In genomic region chr5:130196307-130196706, GRCm38 (mm10) we compare ENCODE assay signal across 19 mouse cellular contexts. TPM values are rescaled to one million over a fixed set of nuclear protein-coding genes. Genes with fewer than 3 reads are reported as not detected.
DNase-seq lines count a peak whose midpoint lies in the region; ATAC-seq lines count a peak whose summit lies in the region.
"Had no signal": no experiment of that assay in that cellular context is flagged by ENCODE, and none has a peak within 500 bp of the region (broad histone marks: within the 10 kb centered on the region; RNA-seq: fewer than 3 reads in every experiment).

No protein-coding gene starts in this region.

- no peak overlapping the region for H3K4me2 ChIP-seq in liver, embryonic 11.5 days
- H3K4me2 ChIP-seq in liver, embryonic 12.5 days, result no peak overlapping the region
- H3K4me2 ChIP-seq in intestine, embryonic 16.5 days (ENCODE audit: low read depth, low read length), result no peak overlapping the region
- H3K4me2 ChIP-seq: embryonic facial prominence, embryonic 12.5 days; heart, embryonic 15.5 days; limb, embryonic 12.5 days; neural tube, embryonic 13.5 days had no signal

- 93% methylated on average over 1 of the region's 1 CpGs for WGBS in liver, embryonic 11.5 days
- 80% methylated on average over 1 of the region's 1 CpGs for WGBS in liver, embryonic 12.5 days (ENCODE audit: insufficient replicate concordance)
- WGBS in intestine, embryonic 16.5 days, result 92% methylated on average over 1 of the region's 1 CpGs

- H3K27ac ChIP-seq in liver, embryonic 11.5 days (ENCODE audit: low read depth, low read length), result no peak overlapping the region
- no peak overlapping the region for H3K27ac ChIP-seq in liver, embryonic 12.5 days
- H3K27ac ChIP-seq in intestine, embryonic 16.5 days (ENCODE audit: low read length), result no peak overlapping the region
- H3K27ac ChIP-seq: embryonic facial prominence, embryonic 12.5 days; heart, embryonic 15.5 days; limb, embryonic 12.5 days; macrophage; neural tube, embryonic 13.5 days had no signal

- H3K36me3 ChIP-seq in liver, embryonic 11.5 days (ENCODE audit: control insufficient read depth, insufficient read depth, low read length), result peaks cover 27% of the 10 kb centered on the region
- H3K36me3 ChIP-seq in liver, embryonic 12.5 days, result peaks cover 95% of the 10 kb centered on the region
- H3K36me3 ChIP-seq in intestine, embryonic 16.5 days (ENCODE audit: control insufficient read depth, insufficient read depth, low read length), result no peaks in the 10 kb centered on the region; the same call in none of the 2 replicates

- no peak overlapping the region for H3K9ac ChIP-seq in liver, embryonic 11.5 days (ENCODE audit: low read depth, low read length)
- H3K9ac ChIP-seq in liver, embryonic 12.5 days, result no peak overlapping the region
- H3K9ac ChIP-seq in intestine, embryonic 16.5 days (ENCODE audit: low read depth, low read length), result no peak overlapping the region
- H3K9ac ChIP-seq: embryonic facial prominence, embryonic 12.5 days; heart, embryonic 15.5 days; limb, embryonic 12.5 days; neural tube, embryonic 13.5 days had no signal

- H3K27me3 ChIP-seq in liver, embryonic 11.5 days (replicated peaks; ENCODE audit: control insufficient read depth, insufficient read depth, low read length), result no peaks in the 10 kb centered on the region
- H3K27me3 ChIP-seq in liver, embryonic 12.5 days (replicated peaks), result no peaks in the 10 kb centered on the region
- H3K27me3 ChIP-seq in intestine, embryonic 16.5 days (replicated peaks; ENCODE audit: control insufficient read depth, insufficient read depth, low read length), result no peaks in the 10 kb centered on the region
- H3K27me3 ChIP-seq: embryonic facial prominence, embryonic 12.5 days; heart, embryonic 15.5 days; limb, embryonic 12.5 days; neural tube, embryonic 13.5 days; Patski had no signal

- intact Hi-C loops in gastrocnemius, postnatal 36 days (cut with DNase I), result no loop called here

- peak; percentile 15 for DNase-seq in gastrocnemius, postnatal 25 days
- no peak for DNase-seq in gastrocnemius, postnatal 36 days
- DNase-seq in liver, embryonic 11.5 days (ENCODE audit: low spot score), result no peak
- DNase-seq in spleen, postnatal 14 days (ENCODE audit: low spot score in 2 of 2), result no peak
- DNase-seq: cerebellum, adult 11 months; cerebellum, postnatal 36 days; lung, adult 2 months; thymus, adult 2 months had no signal

- H3K4me1 ChIP-seq in liver, embryonic 11.5 days (replicated peaks; ENCODE audit: control insufficient read depth, insufficient read depth, low read length), result no peaks in the 10 kb centered on the region
- H3K4me1 ChIP-seq in liver, embryonic 12.5 days, result peaks cover 15% of the 10 kb centered on the region
- 0 out of 2 replicates have a peak, but pooled peaks cover 2% of the 10 kb centered on the region for H3K4me1 ChIP-seq in intestine, embryonic 16.5 days (ENCODE audit: control insufficient read depth, insufficient read depth, low read length)
- H3K4me1 ChIP-seq: limb, embryonic 12.5 days; neural tube, embryonic 13.5 days had no signal

- no peak overlapping the region for H3K4me3 ChIP-seq in liver, embryonic 11.5 days (ENCODE audit: low read depth, low read length)
- no peak overlapping the region for H3K4me3 ChIP-seq in liver, embryonic 12.5 days
- H3K4me3 ChIP-seq in intestine, embryonic 16.5 days (ENCODE audit: low read length), result no peak overlapping the region
- H3K4me3 ChIP-seq: embryonic facial prominence, embryonic 12.5 days; heart, embryonic 15.5 days; limb, embryonic 12.5 days; neural tube, embryonic 13.5 days had no signal

- no peaks in the 10 kb centered on the region for H3K9me3 ChIP-seq in liver, embryonic 11.5 days (ENCODE audit: control insufficient read depth, low read length)
- H3K9me3 ChIP-seq in liver, embryonic 12.5 days (replicated peaks), result no peaks in the 10 kb centered on the region
- H3K9me3 ChIP-seq in intestine, embryonic 16.5 days (ENCODE audit: control insufficient read depth, low read length), result no peaks in the 10 kb centered on the region
- H3K9me3 ChIP-seq: embryonic facial prominence, embryonic 12.5 days; heart, embryonic 15.5 days; limb, embryonic 12.5 days; neural tube, embryonic 13.5 days had no signal

- ATAC-seq in liver, embryonic 11.5 days (replicated peaks; ENCODE audit: low FRiP score), result 0 out of 2 replicates have a peak, but pooled peaks have one; percentile 39
- no peak for ATAC-seq in liver, embryonic 12.5 days
- peak; percentile 90 for ATAC-seq in CD4-positive, CD25-positive, alpha-beta regulatory T cell, adult 4 months
- peak; percentile 56 for ATAC-seq in megakaryocyte-erythroid progenitor cell, adult 5-6 weeks (replicated peaks; ENCODE audit: low FRiP score, low TSS enrichment, poor library complexity, severe bottlenecking)
- no peak for ATAC-seq in intestine, embryonic 16.5 days
- ATAC-seq: intestine, postnatal 0 days; Patski had no signal

RNA-seq across cellular contexts. Expression of gene Tmem248, which starts 20.6 kb away (rescaled TPM):
- 10 to 100 TPM; 36.0 to 40.1 TPM for total RNA-seq in gastrocnemius, postnatal 25 days (2021)
- 10 to 100 TPM; 30.9 to 43.7 TPM for total RNA-seq in gastrocnemius, postnatal 36 days (2021)
- polyA plus RNA-seq in liver, embryonic 11.5 days (2014; fragmentation: Nextera tagmentation; extraction: Ambion mirVana), result 43.3 and 49.0 TPM in 2 replicates
- polyA plus RNA-seq in liver, embryonic 12.5 days (2016; fragmentation: Nextera tagmentation; extraction: Ambion mirVana), result 45.4 and 46.4 TPM in 2 replicates
- 10 to 100 TPM; 10.7 to 15.0 TPM for polyA plus RNA-seq in CD4-positive, CD25-positive, alpha-beta regulatory T cell, adult 4 months (2017; shearing (Covaris generic))
- total RNA-seq in megakaryocyte-erythroid progenitor cell, adult 5-6 weeks (2014; fragmentation: Nextera tagmentation), result 42.5 and 48.7 TPM in 2 replicates
- 35.8 and 42.8 TPM in 2 replicates for total RNA-seq in megakaryocyte-erythroid progenitor cell, adult 5-6 weeks (2017)
- 27.3 and 28.6 TPM in 2 replicates for polyA plus RNA-seq in intestine, embryonic 16.5 days (2015; fragmentation: Nextera tagmentation; extraction: Ambion mirVana)

RNA-seq across cellular contexts. Expression of gene Rabgef1, which starts 24.7 kb away (rescaled TPM):
- 10 to 100 TPM; 71.7 to 81.0 TPM for total RNA-seq in gastrocnemius, postnatal 25 days (2021)
- total RNA-seq in gastrocnemius, postnatal 36 days (2021), result 10 to 100 TPM; 67.7 to 81.8 TPM
- 39.6 and 41.1 TPM in 2 replicates for polyA plus RNA-seq in liver, embryonic 11.5 days (2014; fragmentation: Nextera tagmentation; extraction: Ambion mirVana)
- polyA plus RNA-seq in liver, embryonic 12.5 days (2016; fragmentation: Nextera tagmentation; extraction: Ambion mirVana), result 31.9 and 34.5 TPM in 2 replicates
- 10 to 100 TPM; 32.1 to 43.4 TPM for polyA plus RNA-seq in CD4-positive, CD25-positive, alpha-beta regulatory T cell, adult 4 months (2017; shearing (Covaris generic))
- total RNA-seq in megakaryocyte-erythroid progenitor cell, adult 5-6 weeks (2014; fragmentation: Nextera tagmentation), result 45.4 and 46.7 TPM in 2 replicates
- 56.0 and 60.5 TPM in 2 replicates for total RNA-seq in megakaryocyte-erythroid progenitor cell, adult 5-6 weeks (2017)
- 26.1 and 26.8 TPM in 2 replicates for polyA plus RNA-seq in intestine, embryonic 16.5 days (2015; fragmentation: Nextera tagmentation; extraction: Ambion mirVana)

RNA-seq across cellular contexts. Expression of gene Kctd7, which starts 51.6 kb away (rescaled TPM):
- total RNA-seq in gastrocnemius, postnatal 25 days (2021), result 1 to 10 TPM; 2.8 to 3.9 TPM
- 1 to 10 TPM; 1.8 to 2.2 TPM for total RNA-seq in gastrocnemius, postnatal 36 days (2021)
- polyA plus RNA-seq in liver, embryonic 11.5 days (2014; fragmentation: Nextera tagmentation; extraction: Ambion mirVana), result 8.5 TPM in 2 replicates
- 7.8 and 8.0 TPM in 2 replicates for polyA plus RNA-seq in liver, embryonic 12.5 days (2016; fragmentation: Nextera tagmentation; extraction: Ambion mirVana)
- polyA plus RNA-seq in CD4-positive, CD25-positive, alpha-beta regulatory T cell, adult 4 months (2017; shearing (Covaris generic)), result 1 to 10 TPM; 2.2 to 2.8 TPM
- total RNA-seq in megakaryocyte-erythroid progenitor cell, adult 5-6 weeks (2014; fragmentation: Nextera tagmentation), result 5.0 and 12.8 TPM in 2 replicates
- total RNA-seq in megakaryocyte-erythroid progenitor cell, adult 5-6 weeks (2017), result 6.6 and 8.2 TPM in 2 replicates
- 3.7 and 4.1 TPM in 2 replicates for polyA plus RNA-seq in intestine, embryonic 16.5 days (2015; fragmentation: Nextera tagmentation; extraction: Ambion mirVana)

RNA-seq across cellular contexts. Expression of gene Sbds, which starts 59.0 kb away (rescaled TPM):
- 10 to 100 TPM; 25.5 to 25.6 TPM for total RNA-seq in gastrocnemius, postnatal 25 days (2021)
- total RNA-seq in gastrocnemius, postnatal 36 days (2021), result 10 to 100 TPM; 24.1 to 24.6 TPM
- polyA plus RNA-seq in liver, embryonic 11.5 days (2014; fragmentation: Nextera tagmentation; extraction: Ambion mirVana), result 80.5 and 83.7 TPM in 2 replicates
- 64.5 and 68.1 TPM in 2 replicates for polyA plus RNA-seq in liver, embryonic 12.5 days (2016; fragmentation: Nextera tagmentation; extraction: Ambion mirVana)
- polyA plus RNA-seq in CD4-positive, CD25-positive, alpha-beta regulatory T cell, adult 4 months (2017; shearing (Covaris generic)), result 100 to 1,000 TPM; 124 to 164 TPM
- 65.5 and 66.6 TPM in 2 replicates for total RNA-seq in megakaryocyte-erythroid progenitor cell, adult 5-6 weeks (2014; fragmentation: Nextera tagmentation)
- total RNA-seq in megakaryocyte-erythroid progenitor cell, adult 5-6 weeks (2017), result 75.7 and 125 TPM in 2 replicates
- 78.1 and 83.6 TPM in 2 replicates for polyA plus RNA-seq in intestine, embryonic 16.5 days (2015; fragmentation: Nextera tagmentation; extraction: Ambion mirVana)

RNA-seq across cellular contexts. Expression of gene Tyw1, which starts 59.1 kb away (rescaled TPM):
- total RNA-seq in gastrocnemius, postnatal 25 days (2021), result 1 to 10 TPM; 8.7 to 8.8 TPM
- 10 to 100 TPM in 1 of 2 experiments, 1 to 10 TPM in 1; 9.6 to 10.3 TPM for total RNA-seq in gastrocnemius, postnatal 36 days (2021)
- polyA plus RNA-seq in liver, embryonic 11.5 days (2014; fragmentation: Nextera tagmentation; extraction: Ambion mirVana), result 28.5 and 32.2 TPM in 2 replicates
- polyA plus RNA-seq in liver, embryonic 12.5 days (2016; fragmentation: Nextera tagmentation; extraction: Ambion mirVana), result 21.2 and 21.6 TPM in 2 replicates
- polyA plus RNA-seq in CD4-positive, CD25-positive, alpha-beta regulatory T cell, adult 4 months (2017; shearing (Covaris generic)), result 10 to 100 TPM; 22.1 to 44.6 TPM
- total RNA-seq in megakaryocyte-erythroid progenitor cell, adult 5-6 weeks (2014; fragmentation: Nextera tagmentation), result 23.2 and 28.4 TPM in 2 replicates
- total RNA-seq in megakaryocyte-erythroid progenitor cell, adult 5-6 weeks (2017), result 49.8 and 50.9 TPM in 2 replicates
- polyA plus RNA-seq in intestine, embryonic 16.5 days (2015; fragmentation: Nextera tagmentation; extraction: Ambion mirVana), result 22.6 and 24.8 TPM in 2 replicates

Comparison
In these comparisons a context has a peak if more than half of its experiments do, and no peak if none do; other contexts are left out.
1. ATAC-seq: peak in liver, embryonic 11.5 days (single experiment), CD4-positive, CD25-positive, alpha-beta regulatory T cell, adult 4 months (single experiment) and megakaryocyte-erythroid progenitor cell, adult 5-6 weeks (single experiment); none in liver, embryonic 12.5 days (single experiment) and intestine, embryonic 16.5 days (single experiment).